Mouse (Mus musculus): Measurements from ENCODE around the gene Arhgap15. TPM values are rescaled to one million over a fixed set of nuclear protein-coding genes. Genes with fewer than 3 reads are reported as not detected.

Gene Arhgap15
- polyA plus RNA-seq, 1 experiment from 2014 or later: 7.4 TPM

GRCm38 (mm10) chr2:44060306-44060705 lies 311.7 kb downstream of the Arhgap15 start:
- ATAC-seq (replicated peaks; ENCODE audit: low FRiP score) (no peak), DNase-seq (ENCODE audit: low spot score) (no peak)
- no peak overlapping the region for H3K4me2 ChIP-seq
- no peaks in the 10 kb centered on the region for H3K27me3 ChIP-seq (replicated peaks; ENCODE audit: control insufficient read depth, insufficient read depth, low read length)
- no peaks in the 10 kb centered on the region for H3K4me1 ChIP-seq (replicated peaks; ENCODE audit: control insufficient read depth, insufficient read depth, low read length)
- H3K9me3 ChIP-seq (ENCODE audit: control insufficient read depth, low read length): no peaks in the 10 kb centered on the region
- H3K27ac ChIP-seq (ENCODE audit: low read depth, low read length): no peak overlapping the region
- no peaks in the 10 kb centered on the region for H3K36me3 ChIP-seq (ENCODE audit: control insufficient read depth, insufficient read depth, low read length)
- no peak overlapping the region for H3K9ac ChIP-seq (ENCODE audit: low read depth, low read length)
- H3K4me3 ChIP-seq (ENCODE audit: low read depth, low read length): no peak overlapping the region
- 84% methylated on average over 9 of the region's 9 CpGs for WGBS

DNA sequence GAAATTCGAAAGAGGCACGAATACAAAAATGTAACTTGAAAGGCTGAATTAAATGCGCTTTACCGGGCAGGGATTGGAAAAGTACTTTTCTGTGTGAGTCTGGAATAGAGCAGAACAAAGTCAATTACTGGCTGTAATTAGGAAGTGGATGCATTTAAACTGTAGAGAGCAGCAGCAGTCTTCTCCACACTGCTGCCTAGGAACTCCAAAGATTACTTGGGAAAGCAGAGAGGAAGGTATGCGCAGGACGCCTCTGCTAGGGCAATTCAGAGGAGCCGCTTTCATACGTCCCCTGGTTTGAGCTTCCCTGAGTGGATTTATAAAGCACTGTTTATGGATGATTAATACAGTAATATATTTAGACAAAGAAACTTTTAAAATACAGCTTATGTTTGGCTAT lies 312.1 kb downstream of the Arhgap15 start:
- Histone ChIP-seq H3K27me3 (replicated peaks; ENCODE audit: control insufficient read depth, insufficient read depth, low read length) (no peaks in the 10 kb centered on the region), H3K9ac (ENCODE audit: low read depth, low read length) (no peak overlapping the region), H3K36me3 (ENCODE audit: control insufficient read depth, insufficient read depth, low read length) (no peaks in the 10 kb centered on the region), H3K27ac (ENCODE audit: low read depth, low read length) (no peak overlapping the region), H3K4me3 (ENCODE audit: low read depth, low read length) (no peak overlapping the region), H3K4me2 (no peak overlapping the region), H3K9me3 (ENCODE audit: control insufficient read depth, low read length) (no peaks in the 10 kb centered on the region), H3K4me1 (replicated peaks; ENCODE audit: control insufficient read depth, insufficient read depth, low read length) (no peaks in the 10 kb centered on the region)
- ATAC-seq (replicated peaks; ENCODE audit: low FRiP score) (no peak), DNase-seq (ENCODE audit: low spot score) (no peak)
- WGBS: 79% methylated on average over 8 of the region's 8 CpGs

GRCm38 (mm10) chr2:44065067-44065466 lies 316.4 kb downstream of the Arhgap15 start:
- Histone ChIP-seq H3K4me2 (no peak overlapping the region), H3K4me3 (ENCODE audit: low read depth, low read length) (no peak overlapping the region), H3K9ac (ENCODE audit: low read depth, low read length) (no peak overlapping the region), H3K36me3 (ENCODE audit: control insufficient read depth, insufficient read depth, low read length) (no peaks in the 10 kb centered on the region), H3K27ac (ENCODE audit: low read depth, low read length) (no peak overlapping the region), H3K4me1 (replicated peaks; ENCODE audit: control insufficient read depth, insufficient read depth, low read length) (no peaks in the 10 kb centered on the region), H3K9me3 (ENCODE audit: control insufficient read depth, low read length) (no peaks in the 10 kb centered on the region), H3K27me3 (replicated peaks; ENCODE audit: control insufficient read depth, insufficient read depth, low read length) (no peaks in the 10 kb centered on the region)
- no peak for ATAC-seq (replicated peaks; ENCODE audit: low FRiP score)
- 78% methylated on average over 5 of the region's 5 CpGs for WGBS
- DNase-seq (ENCODE audit: low spot score): no peak

GRCm38 (mm10) chr2:44068151-44068840 lies 319.7 kb downstream of the Arhgap15 start:
- ATAC-seq (replicated peaks; ENCODE audit: low FRiP score): no peak
- H3K9me3 ChIP-seq (ENCODE audit: control insufficient read depth, low read length): no peaks in the 10 kb centered on the region
- WGBS: 77% methylated on average over 7 of the region's 7 CpGs

DNA sequence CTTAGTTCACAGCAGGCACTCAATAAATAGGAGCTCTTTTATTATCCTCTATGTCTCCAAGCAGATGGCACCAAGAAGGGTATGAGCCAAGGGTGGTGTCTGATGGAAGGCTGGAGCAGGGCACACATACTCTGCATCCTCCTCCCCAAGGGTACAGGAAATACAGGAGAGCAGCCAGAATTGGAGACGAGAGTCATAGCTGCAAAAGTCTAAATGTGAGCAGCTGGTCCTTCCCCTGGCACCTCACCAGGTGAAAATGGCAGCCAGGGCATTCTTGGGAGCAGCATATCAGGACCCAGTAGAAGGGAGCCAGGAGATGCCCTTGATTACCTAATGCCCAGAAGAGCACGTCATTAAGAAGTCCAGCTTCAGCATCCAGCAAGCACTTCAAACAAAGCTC lies 320.3 kb downstream of the Arhgap15 start:
- 79% methylated on average over 2 of the region's 2 CpGs for WGBS
- no peaks in the 10 kb centered on the region for H3K4me1 ChIP-seq (replicated peaks; ENCODE audit: control insufficient read depth, insufficient read depth, low read length)
- H3K27me3 ChIP-seq (replicated peaks; ENCODE audit: control insufficient read depth, insufficient read depth, low read length): no peaks in the 10 kb centered on the region
- H3K36me3 ChIP-seq (ENCODE audit: control insufficient read depth, insufficient read depth, low read length): no peaks in the 10 kb centered on the region
- no peaks in the 10 kb centered on the region for H3K9me3 ChIP-seq (ENCODE audit: control insufficient read depth, low read length)
- no peak overlapping the region for H3K4me2 ChIP-seq
- H3K9ac ChIP-seq (ENCODE audit: low read depth, low read length): no peak overlapping the region
- H3K27ac ChIP-seq (ENCODE audit: low read depth, low read length): no peak overlapping the region
- DNase-seq (ENCODE audit: low spot score): no peak
- no peak for ATAC-seq (replicated peaks; ENCODE audit: low FRiP score)
- no peak overlapping the region for H3K4me3 ChIP-seq (ENCODE audit: low read depth, low read length)

More at GRCm38 (mm10) chr2:44068151-44068840, 319.7 kb downstream of the Arhgap15 start:
- Histone ChIP-seq H3K27ac (ENCODE audit: low read depth, low read length) (no peak overlapping the region), H3K4me1 (replicated peaks; ENCODE audit: control insufficient read depth, insufficient read depth, low read length) (no peaks in the 10 kb centered on the region), H3K9ac (ENCODE audit: low read depth, low read length) (no peak overlapping the region), H3K4me3 (ENCODE audit: low read depth, low read length) (no peak overlapping the region), H3K36me3 (ENCODE audit: control insufficient read depth, insufficient read depth, low read length) (no peaks in the 10 kb centered on the region), H3K27me3 (replicated peaks; ENCODE audit: control insufficient read depth, insufficient read depth, low read length) (no peaks in the 10 kb centered on the region), H3K4me2 (no peak overlapping the region)
- DNase-seq (ENCODE audit: low spot score): no peak

DNA sequence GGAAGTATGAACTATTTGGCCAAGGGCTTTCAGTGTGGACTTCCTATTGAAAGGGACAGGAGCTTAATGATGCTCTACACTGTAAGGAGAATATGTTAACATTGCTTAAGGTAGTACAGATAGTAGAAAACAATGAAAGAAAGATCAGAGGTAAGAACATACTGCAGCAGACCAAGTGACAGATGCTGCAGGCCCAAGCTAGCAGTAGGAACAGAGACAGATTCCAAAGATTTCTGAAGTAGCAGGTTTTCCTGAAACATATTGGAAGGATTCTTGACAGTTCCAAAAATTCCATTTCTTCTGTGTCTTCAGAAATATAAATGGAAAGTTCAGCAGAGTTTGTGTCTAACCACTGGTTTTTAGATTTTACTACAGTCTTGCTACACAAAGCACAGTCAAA lies 327.9 kb downstream of the Arhgap15 start:
- Histone ChIP-seq H3K4me2 (no peak overlapping the region), H3K4me1 (replicated peaks; ENCODE audit: control insufficient read depth, insufficient read depth, low read length) (no peaks in the 10 kb centered on the region), H3K27ac (ENCODE audit: low read depth, low read length) (no peak overlapping the region), H3K4me3 (ENCODE audit: low read depth, low read length) (no peak overlapping the region), H3K9ac (ENCODE audit: low read depth, low read length) (no peak overlapping the region), H3K9me3 (ENCODE audit: control insufficient read depth, low read length) (no peaks in the 10 kb centered on the region), H3K27me3 (replicated peaks; ENCODE audit: control insufficient read depth, insufficient read depth, low read length) (no peaks in the 10 kb centered on the region), H3K36me3 (ENCODE audit: control insufficient read depth, insufficient read depth, low read length) (no peaks in the 10 kb centered on the region)
- no peak for DNase-seq (ENCODE audit: low spot score)
- ATAC-seq (replicated peaks; ENCODE audit: low FRiP score): no peak

DNA sequence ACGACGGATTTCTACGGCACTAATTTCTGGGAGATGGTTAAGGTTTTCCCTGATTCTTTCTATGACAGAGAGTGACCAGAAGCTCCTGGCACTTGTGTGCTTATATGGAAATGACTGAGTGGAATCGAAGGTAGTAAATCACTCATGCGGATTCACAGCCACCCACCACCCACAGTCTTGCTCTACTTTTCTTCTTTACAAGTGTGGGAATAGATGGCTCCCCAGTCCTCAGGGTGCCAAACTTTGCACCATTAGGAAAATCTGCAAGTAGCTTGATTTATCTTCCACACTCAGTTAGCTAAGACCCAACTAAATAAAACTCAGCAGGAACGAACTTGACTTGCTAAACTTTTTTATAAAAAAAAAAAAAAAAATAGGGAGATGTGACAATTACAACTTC lies 331.9 kb downstream of the Arhgap15 start:
- 85% methylated on average over 6 of the region's 6 CpGs for WGBS
- H3K36me3 ChIP-seq (ENCODE audit: control insufficient read depth, insufficient read depth, low read length): no peaks in the 10 kb centered on the region
- no peak overlapping the region for H3K27ac ChIP-seq (ENCODE audit: low read depth, low read length)
- no peaks in the 10 kb centered on the region for H3K27me3 ChIP-seq (replicated peaks; ENCODE audit: control insufficient read depth, insufficient read depth, low read length)
- no peak overlapping the region for H3K4me3 ChIP-seq (ENCODE audit: low read depth, low read length)
- no peak overlapping the region for H3K4me2 ChIP-seq
- DNase-seq (ENCODE audit: low spot score): no peak
- no peaks in the 10 kb centered on the region for H3K4me1 ChIP-seq (replicated peaks; ENCODE audit: control insufficient read depth, insufficient read depth, low read length)
- H3K9me3 ChIP-seq (ENCODE audit: control insufficient read depth, low read length): no peaks in the 10 kb centered on the region
- ATAC-seq (replicated peaks; ENCODE audit: low FRiP score): no peak
- H3K9ac ChIP-seq (ENCODE audit: low read depth, low read length): no peak overlapping the region

GRCm38 (mm10) chr2:44081241-44081640 lies 332.6 kb downstream of the Arhgap15 start:
- no peaks in the 10 kb centered on the region for H3K27me3 ChIP-seq (replicated peaks; ENCODE audit: control insufficient read depth, insufficient read depth, low read length)
- H3K36me3 ChIP-seq (ENCODE audit: control insufficient read depth, insufficient read depth, low read length): no peaks in the 10 kb centered on the region
- 87% methylated on average over 4 of the region's 4 CpGs for WGBS
- H3K9me3 ChIP-seq (ENCODE audit: control insufficient read depth, low read length): no peaks in the 10 kb centered on the region
- H3K9ac ChIP-seq (ENCODE audit: low read depth, low read length): no peak overlapping the region
- H3K4me1 ChIP-seq (replicated peaks; ENCODE audit: control insufficient read depth, insufficient read depth, low read length): no peaks in the 10 kb centered on the region
- no peak overlapping the region for H3K4me2 ChIP-seq
- H3K27ac ChIP-seq (ENCODE audit: low read depth, low read length): no peak overlapping the region
- DNase-seq (ENCODE audit: low spot score) (no peak), ATAC-seq (replicated peaks; ENCODE audit: low FRiP score) (no peak)
- no peak overlapping the region for H3K4me3 ChIP-seq (ENCODE audit: low read depth, low read length)

- Histone ChIP-seq H3K36me3 (ENCODE audit: control insufficient read depth, insufficient read depth, low read length) (no peaks in the 10 kb centered on the region), H3K4me1 (replicated peaks; ENCODE audit: control insufficient read depth, insufficient read depth, low read length) (no peaks in the 10 kb centered on the region), H3K9me3 (ENCODE audit: control insufficient read depth, low read length) (no peaks in the 10 kb centered on the region), H3K9ac (ENCODE audit: low read depth, low read length) (no peak overlapping the region), H3K27ac (ENCODE audit: low read depth, low read length) (no peak overlapping the region), H3K27me3 (replicated peaks; ENCODE audit: control insufficient read depth, insufficient read depth, low read length) (no peaks in the 10 kb centered on the region), H3K4me2 (no peak overlapping the region), H3K4me3 (ENCODE audit: low read depth, low read length) (no peak overlapping the region)
- DNase-seq (ENCODE audit: low spot score) (no peak), ATAC-seq (replicated peaks; ENCODE audit: low FRiP score) (no peak)
- 70% methylated on average over 2 of the region's 2 CpGs for WGBS
These were observed 335.8 kb downstream of the Arhgap15 start for GRCm38 (mm10) chr2:44084471-44084870.
